Mouse (Mus musculus): ENCODE results near the gene Tnrc6b. TPM values are rescaled to one million over a fixed set of nuclear protein-coding genes. Genes with fewer than 3 reads are reported as not detected.

Gene Tnrc6b
- polyA plus RNA-seq, 1 experiment: 65.3 TPM

DNA sequence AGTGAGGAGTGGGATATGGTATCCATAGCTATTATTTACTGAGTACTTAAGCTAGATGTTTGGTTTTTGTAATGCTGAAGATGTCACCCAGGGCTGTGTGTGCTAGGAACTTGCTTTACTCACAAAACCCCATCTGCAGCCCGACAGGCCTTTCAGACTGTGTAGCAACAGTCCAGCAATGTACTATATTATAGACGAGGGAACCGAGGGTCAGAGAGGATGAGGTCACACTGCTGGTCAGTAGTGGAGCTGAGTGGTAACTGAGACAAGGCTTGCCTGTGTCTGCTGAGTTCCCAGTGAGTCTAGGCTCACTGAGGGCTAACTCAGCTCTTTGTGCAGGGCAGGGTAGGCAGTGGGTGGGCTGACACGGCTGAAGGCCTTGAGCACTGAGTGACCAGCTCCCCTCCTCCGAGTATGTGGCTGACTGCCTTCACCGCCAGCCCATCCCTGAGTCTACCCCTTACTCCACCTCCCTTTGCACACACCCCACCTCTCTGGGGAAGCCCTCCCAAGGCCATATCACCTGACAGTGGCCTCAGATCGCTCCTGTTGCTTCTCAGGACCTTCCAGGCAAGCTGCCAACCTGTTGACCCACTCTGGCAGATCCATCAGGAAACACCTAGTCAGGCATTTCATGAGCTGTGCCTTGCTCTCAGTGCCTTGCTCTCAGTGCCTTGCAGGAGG, 30.6 kb upstream of the Tnrc6b start:
- no peak overlapping the region for H3K27ac ChIP-seq (ENCODE audit: control insufficient read depth, insufficient read depth, low read depth, low read length, poor library complexity)
- H3K4me1 ChIP-seq (ENCODE audit: control insufficient read depth, insufficient read depth, low read length): peaks cover 8% of the 10 kb centered on the region; the same call in 1 of the 2 replicates
- 62% methylated on average over 7 of the region's 7 CpGs for WGBS
- no peak overlapping the region for H3K4me3 ChIP-seq (replicated peaks; ENCODE audit: control insufficient read depth, low read depth, low read length)
- TF ChIP-seq CTCF (IDR thresholded peaks at IDR 0.05; ENCODE audit: control insufficient read depth, insufficient read depth, low read length) (no peak), POLR2A (IDR thresholded peaks at IDR 0.05; ENCODE audit: borderline replicate concordance, control insufficient read depth, low read depth, low read length) (no peak)

DNA sequence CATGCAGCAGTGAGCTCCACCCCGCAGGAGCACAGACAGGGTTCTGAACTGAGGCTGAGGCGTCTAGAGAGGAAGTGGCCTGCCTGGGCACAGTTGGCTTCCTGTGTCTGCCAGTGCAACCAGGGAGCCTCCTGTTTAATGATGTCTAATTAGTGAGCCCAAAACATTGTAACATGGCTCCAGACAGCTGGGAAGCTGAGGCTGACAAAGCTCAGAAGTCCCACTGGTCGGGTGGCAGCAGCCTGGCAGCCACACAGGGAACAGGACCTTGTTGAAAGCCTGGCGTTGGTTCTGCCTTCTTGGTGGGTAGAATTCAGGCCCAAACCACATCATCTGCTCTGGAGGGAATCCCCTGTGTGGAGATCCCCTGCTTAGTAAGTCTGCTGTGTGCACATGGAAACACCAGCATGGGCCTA, 29.6 kb upstream of the Tnrc6b start:
- Histone ChIP-seq H3K4me3 (replicated peaks; ENCODE audit: control insufficient read depth, low read depth, low read length) (no peak overlapping the region), H3K4me1 (ENCODE audit: control insufficient read depth, insufficient read depth, low read length) (peaks cover 8% of the 10 kb centered on the region; the same call in 1 of the 2 replicates), H3K27ac (ENCODE audit: control insufficient read depth, insufficient read depth, low read depth, low read length, poor library complexity) (peak overlapping the region; percentile 31)
- TF ChIP-seq POLR2A (IDR thresholded peaks at IDR 0.05; ENCODE audit: borderline replicate concordance, control insufficient read depth, low read depth, low read length): no peak
- no peak for TF ChIP-seq CTCF (IDR thresholded peaks at IDR 0.05; ENCODE audit: control insufficient read depth, insufficient read depth, low read length)
- WGBS: 12% methylated on average over 4 of the region's 4 CpGs

DNA sequence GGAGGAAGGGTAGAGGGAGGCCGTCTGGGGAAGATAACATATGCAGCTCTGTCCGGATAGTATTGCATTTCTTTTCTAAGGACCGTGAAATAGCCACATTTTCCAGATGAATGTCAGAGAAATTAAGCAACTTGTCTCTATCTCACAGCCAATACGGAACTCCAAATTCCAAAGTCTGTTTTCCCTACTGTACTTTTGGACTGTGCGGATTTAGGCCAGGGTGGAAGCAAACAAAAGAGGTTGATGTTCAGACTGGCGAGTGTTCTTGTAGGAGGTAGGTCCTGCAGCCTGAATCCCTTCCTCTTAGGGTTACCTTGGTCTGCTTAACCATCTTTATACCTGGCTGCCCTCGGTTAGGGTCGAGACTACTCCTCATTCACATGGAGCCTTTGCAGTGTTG, 28.8 kb upstream of the Tnrc6b start:
- no peak overlapping the region for H3K27ac ChIP-seq (ENCODE audit: control insufficient read depth, insufficient read depth, low read depth, low read length, poor library complexity)

DNA sequence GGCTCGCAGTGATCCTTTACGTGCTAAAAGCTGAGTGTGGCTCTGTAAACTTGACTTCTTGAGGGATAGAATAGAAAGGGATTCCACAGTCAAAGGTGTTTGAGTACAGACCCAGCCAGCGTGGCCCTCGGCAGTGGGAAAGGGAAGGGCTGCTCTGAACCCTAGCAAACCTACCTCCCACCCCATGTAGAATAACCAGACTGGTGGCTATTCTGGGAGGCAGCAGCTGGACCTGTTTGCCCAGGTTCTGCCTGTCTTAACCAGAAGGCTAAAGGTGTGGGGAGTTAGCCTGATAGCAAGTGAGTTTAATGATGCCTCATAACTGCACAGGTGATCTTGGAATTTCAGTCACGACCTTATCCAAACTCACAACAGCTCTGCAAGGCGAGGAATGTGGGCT, 28.0 kb upstream of the Tnrc6b start:
- H3K4me3 ChIP-seq (replicated peaks; ENCODE audit: control insufficient read depth, low read depth, low read length): no peak overlapping the region
- H3K27ac ChIP-seq (ENCODE audit: control insufficient read depth, insufficient read depth, low read depth, low read length, poor library complexity): no peak overlapping the region
- TF ChIP-seq POLR2A (IDR thresholded peaks at IDR 0.05; ENCODE audit: borderline replicate concordance, control insufficient read depth, low read depth, low read length) (no peak), CTCF (IDR thresholded peaks at IDR 0.05; ENCODE audit: control insufficient read depth, insufficient read depth, low read length) (no peak)
- peaks cover 8% of the 10 kb centered on the region; the same call in 1 of the 2 replicates for H3K4me1 ChIP-seq (ENCODE audit: control insufficient read depth, insufficient read depth, low read length)
- 86% methylated on average over 6 of the region's 6 CpGs for WGBS

More for the DNA sequence above, 28.8 kb upstream of the Tnrc6b start:
- 77% methylated on average over 8 of the region's 8 CpGs for WGBS
- H3K4me1 ChIP-seq (ENCODE audit: control insufficient read depth, insufficient read depth, low read length): peaks cover 8% of the 10 kb centered on the region; the same call in 1 of the 2 replicates
- H3K4me3 ChIP-seq (replicated peaks; ENCODE audit: control insufficient read depth, low read depth, low read length): no peak overlapping the region
- no peak for TF ChIP-seq CTCF (IDR thresholded peaks at IDR 0.05; ENCODE audit: control insufficient read depth, insufficient read depth, low read length)

DNA sequence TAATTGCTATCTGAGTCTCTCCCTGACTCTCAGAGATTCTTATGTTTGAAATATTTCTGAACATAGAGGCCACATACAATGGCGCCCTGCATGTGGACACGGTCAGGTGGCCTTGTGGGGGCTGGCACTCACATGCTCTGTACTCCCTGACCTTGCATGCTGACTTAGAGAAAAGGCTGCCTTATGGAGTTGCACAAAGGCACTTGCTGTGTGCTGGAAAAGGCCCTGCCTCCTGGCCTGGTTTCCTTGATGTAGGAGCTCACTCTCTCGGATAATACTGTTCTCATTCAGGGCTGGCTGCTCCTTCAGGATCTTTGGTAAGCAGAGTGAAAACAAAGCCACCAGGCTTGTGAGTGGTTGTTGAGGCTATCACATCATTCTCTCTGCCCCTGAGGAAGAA, 27.1 kb upstream of the Tnrc6b start:
- WGBS: 80% methylated on average over 3 of the region's 3 CpGs
- TF ChIP-seq CTCF (IDR thresholded peaks at IDR 0.05; ENCODE audit: control insufficient read depth, insufficient read depth, low read length) (no peak), POLR2A (IDR thresholded peaks at IDR 0.05; ENCODE audit: borderline replicate concordance, control insufficient read depth, low read depth, low read length) (no peak)
- Histone ChIP-seq H3K27ac (ENCODE audit: control insufficient read depth, insufficient read depth, low read depth, low read length, poor library complexity) (no peak overlapping the region), H3K4me1 (ENCODE audit: control insufficient read depth, insufficient read depth, low read length) (peaks cover 8% of the 10 kb centered on the region; the same call in 1 of the 2 replicates), H3K4me3 (replicated peaks; ENCODE audit: control insufficient read depth, low read depth, low read length) (no peak overlapping the region)

DNA sequence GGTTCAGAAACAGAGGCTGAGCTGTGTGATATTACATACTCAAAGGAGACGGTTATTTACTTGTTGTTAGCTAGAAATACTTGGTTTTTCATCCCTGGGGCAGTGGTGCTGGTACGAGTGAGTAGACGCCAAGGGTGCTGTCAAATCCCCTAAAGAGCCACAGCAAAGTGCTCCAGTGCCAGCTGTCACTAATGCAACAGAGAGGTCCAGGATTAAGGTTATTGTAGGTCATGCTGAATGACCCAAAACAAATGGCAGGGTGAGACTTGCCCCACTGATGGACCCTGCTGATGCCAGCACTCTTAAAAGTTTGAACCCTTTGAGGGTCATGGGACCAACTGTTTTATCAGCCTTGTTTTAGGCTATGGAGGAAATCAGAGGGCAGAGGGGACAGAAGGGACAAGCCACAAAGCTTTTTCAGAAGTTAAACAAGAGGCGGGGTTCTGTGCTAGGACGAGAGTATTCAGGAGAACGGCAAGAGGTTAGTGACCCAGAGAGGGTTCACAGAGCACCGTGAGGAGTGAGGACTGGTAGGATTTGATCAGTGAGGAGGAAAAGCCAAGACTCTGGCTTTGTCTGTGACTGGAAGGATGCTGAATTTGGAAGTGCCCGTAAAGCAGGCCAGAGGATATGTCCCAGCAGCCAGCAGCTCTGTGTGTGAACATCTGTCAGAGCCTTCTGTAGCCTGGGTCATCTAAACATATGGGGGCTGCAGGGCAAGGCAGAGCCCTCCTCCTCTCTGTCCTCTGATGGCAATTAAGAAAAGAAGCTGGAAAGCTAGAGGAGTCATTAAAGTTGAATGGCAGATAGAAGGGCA, 26.1 kb upstream of the Tnrc6b start:
- H3K27ac ChIP-seq (ENCODE audit: control insufficient read depth, insufficient read depth, low read depth, low read length, poor library complexity): no peak overlapping the region
- TF ChIP-seq CTCF (IDR thresholded peaks at IDR 0.05; ENCODE audit: control insufficient read depth, insufficient read depth, low read length): no peak
- TF ChIP-seq POLR2A (IDR thresholded peaks at IDR 0.05; ENCODE audit: borderline replicate concordance, control insufficient read depth, low read depth, low read length): no peak
- H3K4me3 ChIP-seq (replicated peaks; ENCODE audit: control insufficient read depth, low read depth, low read length): no peak overlapping the region
- WGBS: 64% methylated on average over 8 of the region's 8 CpGs
- H3K4me1 ChIP-seq (ENCODE audit: control insufficient read depth, insufficient read depth, low read length): peaks cover 8% of the 10 kb centered on the region; the same call in 1 of the 2 replicates

DNA sequence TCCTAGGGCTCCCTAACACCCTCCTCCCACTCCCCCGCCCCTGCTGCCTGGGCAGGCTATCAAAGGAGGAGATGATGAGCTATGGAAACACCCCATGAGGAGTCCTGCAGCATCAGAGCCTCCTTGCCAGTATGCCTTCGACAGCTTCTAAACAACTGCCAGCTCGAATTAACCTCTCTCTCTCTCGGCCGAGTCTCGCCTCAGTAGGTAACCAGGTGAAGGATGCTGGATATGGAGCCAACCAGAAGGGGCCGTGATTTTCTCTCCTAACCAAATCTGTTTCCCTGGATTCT, 25.6 kb upstream of the Tnrc6b start:
- TF ChIP-seq POLR2A (IDR thresholded peaks at IDR 0.05; ENCODE audit: borderline replicate concordance, control insufficient read depth, low read depth, low read length) (no peak), CTCF (IDR thresholded peaks at IDR 0.05; ENCODE audit: control insufficient read depth, insufficient read depth, low read length) (no peak)
- no peak overlapping the region for H3K4me3 ChIP-seq (replicated peaks; ENCODE audit: control insufficient read depth, low read depth, low read length)
- peaks cover 8% of the 10 kb centered on the region; the same call in 1 of the 2 replicates for H3K4me1 ChIP-seq (ENCODE audit: control insufficient read depth, insufficient read depth, low read length)
- no peak overlapping the region for H3K27ac ChIP-seq (ENCODE audit: control insufficient read depth, insufficient read depth, low read depth, low read length, poor library complexity)
- WGBS: 76% methylated on average over 7 of the region's 7 CpGs

DNA sequence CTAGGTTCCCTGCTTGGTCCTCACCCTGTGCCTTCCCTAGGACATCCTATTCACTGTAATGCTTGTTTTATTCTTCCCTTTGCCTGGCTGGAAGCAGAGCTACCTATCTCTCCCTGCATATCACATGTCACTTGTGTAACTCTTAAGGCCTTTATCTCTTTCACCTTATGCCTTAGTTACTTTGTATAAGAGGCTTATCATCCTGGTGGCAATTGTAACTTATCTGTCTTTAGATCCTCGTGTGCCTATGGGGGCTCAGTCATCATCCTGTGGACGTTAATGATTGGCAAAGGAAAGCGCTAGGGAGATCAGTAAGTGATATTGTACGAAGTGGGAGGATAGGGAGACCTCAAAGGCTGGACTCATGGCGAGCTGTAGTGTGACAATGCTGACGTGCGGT, 22.6 kb upstream of the Tnrc6b start:
- TF ChIP-seq POLR2A (IDR thresholded peaks at IDR 0.05; ENCODE audit: borderline replicate concordance, control insufficient read depth, low read depth, low read length): no peak
- no peak for TF ChIP-seq CTCF (IDR thresholded peaks at IDR 0.05; ENCODE audit: control insufficient read depth, insufficient read depth, low read length)
- no peak overlapping the region for H3K4me3 ChIP-seq (replicated peaks; ENCODE audit: control insufficient read depth, low read depth, low read length)
- no peak overlapping the region for H3K27ac ChIP-seq (ENCODE audit: control insufficient read depth, insufficient read depth, low read depth, low read length, poor library complexity)
- H3K4me1 ChIP-seq (ENCODE audit: control insufficient read depth, insufficient read depth, low read length): no peaks in the 10 kb centered on the region
- 62% methylated on average over 7 of the region's 7 CpGs for WGBS

Data from bone marrow, adult 2 months (tissue).